Mouse (Mus musculus) CH12.LX (cell line): Measurements from ENCODE around the gene Napsa. TPM values are rescaled to one million over a fixed set of nuclear protein-coding genes. Genes with fewer than 3 reads are reported as not detected.

ENCODE experiments used
- DNase-seq: peaks from one replicate; pipeline ENCODE4 v3.0.0-alpha.2; 2013; ENCODE audit errors: extremely low read depth
- H3K27ac ChIP-seq: 2 replicates; pipeline ENCODE4 v1.5.1; 2012; ENCODE audit warnings: low read depth, mild to moderate bottlenecking, control low read depth, moderate library complexity; ENCODE audit not compliant: insufficient read depth
- H3K27me3 ChIP-seq: replicated peaks from 2 replicates; pipeline ENCODE3; 2012; ENCODE audit warnings: inconsistent platforms
- H3K36me3 ChIP-seq, 2 experiments: replicated peaks in 1 of 2; 2 replicates each; pipeline versions ENCODE3 to v1.6.1; 2012; ENCODE audit warnings: inconsistent platforms in 1 of 2, low read length in 1 of 2, mild to moderate bottlenecking in 1 of 2, mixed read lengths in 1 of 2, moderate library complexity in 1 of 2; ENCODE audit not compliant: control insufficient read depth in 1 of 2, insufficient read depth in 1 of 2
- H3K4me1 ChIP-seq, 2 experiments: 2 replicates each; pipeline ENCODE4 v1.6.1; 2012; ENCODE audit warnings: inconsistent platforms in 1 of 2, moderate library complexity in 1 of 2; ENCODE audit not compliant: insufficient read depth in 2 of 2, control insufficient read depth in 1 of 2
- H3K4me2 ChIP-seq: 2 replicates; pipeline ENCODE4 v1.6.1; 2012; ENCODE audit warnings: low read depth, mild to moderate bottlenecking, control low read depth; ENCODE audit not compliant: poor library complexity, insufficient read depth, severe bottlenecking
- H3K4me3 ChIP-seq, 3 experiments: fragments of 150-350 bp in 1 of 3; sonication (generic) in 1 of 3; replicated peaks in 1 of 3; 2 replicates each; pipeline versions ENCODE3 to v1.5.1; 2011 to 2012; ENCODE audit warnings: low read depth in 2 of 3, low read length in 2 of 3, mild to moderate bottlenecking in 2 of 3, moderate library complexity in 2 of 3, control low read depth in 1 of 3, improper control_type of control experiment in 1 of 3, inconsistent platforms in 1 of 3, mixed read lengths in 1 of 3; ENCODE audit not compliant: poor library complexity in 1 of 3
- H3K79me2 ChIP-seq: replicated peaks from 2 replicates; pipeline ENCODE4 v1.6.1; 2012; ENCODE audit warnings: mild to moderate bottlenecking, moderate library complexity; ENCODE audit not compliant: control insufficient read depth, poor library complexity, insufficient read depth, severe bottlenecking; ENCODE audit errors: extremely low read depth
- H3K9ac ChIP-seq: 2 replicates; pipeline ENCODE4 v1.6.1; 2012; ENCODE audit warnings: low read depth, mild to moderate bottlenecking, control low read depth, moderate library complexity; ENCODE audit not compliant: insufficient read depth
- H3K9me3 ChIP-seq: replicated peaks from 2 replicates; pipeline ENCODE3; 2012; ENCODE audit warnings: low read length, inconsistent platforms, mixed read lengths
- BHLHE40 ChIP-seq: IDR thresholded peaks from 2 replicates; pipeline ENCODE4 v1.6.1; 2011; ENCODE audit warnings: mild to moderate bottlenecking, low read depth, low read length, improper control_type of control experiment
- ELF1 ChIP-seq: IDR thresholded peaks from 2 replicates; pipeline ENCODE4 v1.6.1; 2014; ENCODE audit warnings: low read depth, mild to moderate bottlenecking, inconsistent platforms, low read length, improper control_type of control experiment
- EP300 ChIP-seq: IDR thresholded peaks from 2 replicates; pipeline ENCODE4 v1.6.1; 2011; ENCODE audit warnings: low read length, improper control_type of control experiment
- ETS1 ChIP-seq: conservative IDR thresholded peaks from 2 replicates; pipeline ENCODE4 v1.6.1; 2012; ENCODE audit warnings: low read depth, mild to moderate bottlenecking, inconsistent platforms, low read length, improper control_type of control experiment, moderate library complexity
- GABPA ChIP-seq: IDR thresholded peaks from 2 replicates; pipeline ENCODE4 v1.6.1; 2012; ENCODE audit warnings: low read depth, low read length, improper control_type of control experiment, inconsistent platforms; ENCODE audit not compliant: insufficient replicate concordance
- JUND ChIP-seq: conservative IDR thresholded peaks from 2 replicates; pipeline ENCODE4 v1.6.1; 2011; ENCODE audit warnings: low read depth, low read length, improper control_type of control experiment
- MAX ChIP-seq: IDR thresholded peaks from 2 replicates; pipeline ENCODE4 v1.6.1; 2011; ENCODE audit warnings: low read length, improper control_type of control experiment
- MAZ ChIP-seq: IDR thresholded peaks from 2 replicates; pipeline ENCODE4 v1.6.1; 2012; ENCODE audit warnings: low read depth, mild to moderate bottlenecking, inconsistent platforms, low read length, improper control_type of control experiment, moderate library complexity
- MEF2A ChIP-seq: IDR thresholded peaks from 2 replicates; pipeline ENCODE4 v1.6.1; 2014; ENCODE audit warnings: low read depth, mild to moderate bottlenecking, inconsistent platforms, low read length, improper control_type of control experiment, borderline replicate concordance
- MXI1 ChIP-seq: IDR thresholded peaks from 2 replicates; pipeline ENCODE4 v1.6.1; 2011; ENCODE audit warnings: mild to moderate bottlenecking, low read depth, low read length, improper control_type of control experiment
- MYC ChIP-seq: IDR thresholded peaks from 2 replicates; pipeline ENCODE4 v1.6.1; 2011; ENCODE audit warnings: low read depth, mild to moderate bottlenecking, improper control_type of control experiment, low read length
- NELFE ChIP-seq: IDR thresholded peaks from 2 replicates; pipeline ENCODE4 v1.6.1; 2011; ENCODE audit warnings: low read depth, low read length, improper control_type of control experiment
- PAX5 ChIP-seq: IDR thresholded peaks from 2 replicates; pipeline ENCODE4 v1.6.1; 2012; ENCODE audit warnings: low read length, inconsistent platforms, mixed read lengths
- RAD21 ChIP-seq: IDR thresholded peaks from 2 replicates; pipeline ENCODE4 v1.6.1; 2011; ENCODE audit warnings: low read depth, mild to moderate bottlenecking, low read length, improper control_type of control experiment, moderate library complexity
- RCOR1 ChIP-seq: conservative IDR thresholded peaks from 2 replicates; pipeline ENCODE4 v1.6.1; 2012; ENCODE audit warnings: low read depth, mild to moderate bottlenecking, inconsistent platforms, low read length, improper control_type of control experiment
- SIN3A ChIP-seq: IDR thresholded peaks from 2 replicates; pipeline ENCODE4 v1.6.1; 2012; ENCODE audit warnings: low read length, improper control_type of control experiment, inconsistent platforms
- TBP ChIP-seq: conservative IDR thresholded peaks from 2 replicates; pipeline ENCODE4 v1.6.1; 2011; ENCODE audit warnings: low read depth, low read length, improper control_type of control experiment
- TCF12 ChIP-seq: IDR thresholded peaks from 2 replicates; pipeline ENCODE4 v1.6.1; 2014; ENCODE audit warnings: low read depth, mild to moderate bottlenecking, inconsistent platforms, low read length, improper control_type of control experiment
- UBTF ChIP-seq: IDR thresholded peaks from 2 replicates; pipeline ENCODE4 v1.6.1; 2012; ENCODE audit warnings: low read depth, mild to moderate bottlenecking, inconsistent platforms, low read length, improper control_type of control experiment, moderate library complexity
- USF2 ChIP-seq: conservative IDR thresholded peaks from 2 replicates; pipeline ENCODE4 v1.6.1; 2011; ENCODE audit warnings: low read depth, low read length, improper control_type of control experiment
- ZC3H11A ChIP-seq: IDR thresholded peaks from 2 replicates; pipeline ENCODE4 v1.6.1; 2012; ENCODE audit warnings: low read depth, mild to moderate bottlenecking, inconsistent platforms, low read length, improper control_type of control experiment
- ZMIZ1 ChIP-seq: IDR thresholded peaks from 2 replicates; pipeline ENCODE4 v1.6.1; 2012; ENCODE audit warnings: low read depth, mild to moderate bottlenecking, inconsistent platforms, low read length, improper control_type of control experiment
- ZNF384 ChIP-seq: IDR thresholded peaks from 2 replicates; pipeline ENCODE4 v1.6.1; 2012; ENCODE audit warnings: low read depth, low read length, improper control_type of control experiment, inconsistent platforms
- dilution Hi-C: fragments of 300-500 bp; cut with MboI; formaldehyde crosslinking; loops from 2 replicates; pipeline ENCODE4 v1.14.3; 2020; ENCODE audit warnings: low sequenced_read_pairs; ENCODE audit not compliant: extremely low pct_unique_long_range_greater_than_20kb, extremely low pct_ligation_motif_present
- in situ Hi-C: fragments of 300-500 bp; cut with MboI; formaldehyde crosslinking; loops from 3 replicates; pipeline ENCODE4 v1.14.3; 2019; ENCODE audit warnings: low sequenced_read_pairs, low pct_ligation_motif_present, low pct_unique_long_range_greater_than_20kb, mixed read lengths
- polyA plus RNA-seq: library from polyadenylated mRNA; unstranded; fragments of >175 nt; gene quantifications from 2 replicates; pipeline ENCODE4 v1.2.1, GENCODE M21; 2012; ENCODE audit warnings: low read depth; ENCODE audit not compliant: insufficient read length
- total RNA-seq, 2 experiments: library from RNA; depleted of rRNA; stranded (reverse); fragments of 300-350 nt in 1 of 2; fragments of >200 nt in 1 of 2; gene quantifications; 2 replicates each; pipeline ENCODE4 v1.2.3; 2012 to 2014

Gene Napsa
- total and polyA plus RNA-seq, 3 experiments, result 175 to 253 (median 194) TPM

- DNase-seq, result no peak
- Histone ChIP-seq H3K4me2 (no peak overlapping the region), H3K4me3 (no peak overlapping the region), H3K27me3 (peaks cover 9% of the 10 kb centered on the region), H3K36me3 (no peaks in the 10 kb centered on the region), H3K9me3 (peaks cover 11% of the 10 kb centered on the region), H3K27ac (no peak overlapping the region), H3K9ac (no peak overlapping the region), H3K4me1 (peaks cover 6 to 15% of the 10 kb centered on the region in 2 experiments), H3K79me2 (no peaks in the 10 kb centered on the region)
- TF ChIP-seq RAD21 (no peak), ZC3H11A (no peak), ETS1 (no peak), UBTF (no peak), PAX5 (no peak), SIN3A (no peak), ELF1 (no peak), MEF2A (no peak), USF2 (no peak), ZNF384 (no peak)
- dilution Hi-C loops, result no loop called here
- in situ Hi-C loops, result no loop called here
These were observed 52.3 kb downstream of the Napsa start for GRCm38 (mm10) chr7:44624543-44624826.

- Histone ChIP-seq H3K4me1 (peaks cover 6 to 15% of the 10 kb centered on the region in 2 experiments), H3K27ac (no peak overlapping the region), H3K36me3 (no peaks in the 10 kb centered on the region), H3K9me3 (peaks cover 8% of the 10 kb centered on the region), H3K9ac (no peak overlapping the region), H3K4me2 (no peak overlapping the region), H3K27me3 (peaks cover 9% of the 10 kb centered on the region), H3K4me3 (no peak overlapping the region), H3K79me2 (no peaks in the 10 kb centered on the region)
- DNase-seq, result no peak
- no peak for TF ChIP-seq MAX
- TF ChIP-seq MYC, result no peak
- no peak for TF ChIP-seq SIN3A
- TF ChIP-seq EP300, result no peak
- no peak for TF ChIP-seq TCF12
- TF ChIP-seq NELFE, result no peak
- no peak for TF ChIP-seq MXI1
- no peak for TF ChIP-seq MAZ
- no peak for TF ChIP-seq GABPA
- TF ChIP-seq JUND, result no peak
- TF ChIP-seq BHLHE40, result no peak
- no peak for TF ChIP-seq RCOR1
- TF ChIP-seq ZMIZ1, result no peak
- no peak for TF ChIP-seq TBP
- dilution Hi-C loops (no loop called here), in situ Hi-C loops (no loop called here)
These were observed 52.6 kb downstream of the Napsa start for GRCm38 (mm10) chr7:44624828-44625227.
